Mouse (Mus musculus): Measurements from ENCODE around the gene Cpeb3. TPM values are rescaled to one million over a fixed set of nuclear protein-coding genes. Genes with fewer than 3 reads are reported as not detected.

Gene Cpeb3
- 11.2 and 14.7 TPM in 2 replicates for polyA plus RNA-seq (2012; rRNA removed)

DNA sequence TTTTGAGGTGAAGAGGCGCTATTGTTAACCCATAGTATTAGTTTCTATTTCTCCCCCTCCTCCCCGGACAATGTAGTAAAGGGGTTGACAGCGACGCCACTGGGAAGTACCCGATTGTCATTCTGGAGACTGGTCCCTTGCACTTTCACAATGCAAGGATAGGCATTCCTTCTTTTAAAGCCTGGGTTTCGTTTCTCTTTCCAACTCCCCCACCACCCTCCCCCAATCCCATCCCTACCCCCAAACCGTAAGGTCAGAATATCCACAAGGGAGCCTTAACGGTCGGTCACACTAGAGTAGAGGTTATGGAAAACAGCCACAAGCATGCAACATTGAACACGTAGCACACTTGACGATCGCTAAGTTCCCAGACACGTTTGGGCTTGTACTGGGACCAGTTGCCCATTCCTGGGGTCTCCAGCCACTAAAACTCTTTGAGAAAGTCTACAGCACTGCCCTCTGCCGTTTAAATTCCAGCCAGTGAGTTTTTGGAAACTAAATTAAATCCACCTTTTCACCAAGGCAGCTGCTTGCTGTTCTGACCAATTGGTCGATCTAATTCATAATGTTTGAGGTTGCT, at the start of gene Cpeb3:
TSS of gene Cpeb3 (minus strand) at position 426 of the 580 bp plus-strand sequence.

DNA sequence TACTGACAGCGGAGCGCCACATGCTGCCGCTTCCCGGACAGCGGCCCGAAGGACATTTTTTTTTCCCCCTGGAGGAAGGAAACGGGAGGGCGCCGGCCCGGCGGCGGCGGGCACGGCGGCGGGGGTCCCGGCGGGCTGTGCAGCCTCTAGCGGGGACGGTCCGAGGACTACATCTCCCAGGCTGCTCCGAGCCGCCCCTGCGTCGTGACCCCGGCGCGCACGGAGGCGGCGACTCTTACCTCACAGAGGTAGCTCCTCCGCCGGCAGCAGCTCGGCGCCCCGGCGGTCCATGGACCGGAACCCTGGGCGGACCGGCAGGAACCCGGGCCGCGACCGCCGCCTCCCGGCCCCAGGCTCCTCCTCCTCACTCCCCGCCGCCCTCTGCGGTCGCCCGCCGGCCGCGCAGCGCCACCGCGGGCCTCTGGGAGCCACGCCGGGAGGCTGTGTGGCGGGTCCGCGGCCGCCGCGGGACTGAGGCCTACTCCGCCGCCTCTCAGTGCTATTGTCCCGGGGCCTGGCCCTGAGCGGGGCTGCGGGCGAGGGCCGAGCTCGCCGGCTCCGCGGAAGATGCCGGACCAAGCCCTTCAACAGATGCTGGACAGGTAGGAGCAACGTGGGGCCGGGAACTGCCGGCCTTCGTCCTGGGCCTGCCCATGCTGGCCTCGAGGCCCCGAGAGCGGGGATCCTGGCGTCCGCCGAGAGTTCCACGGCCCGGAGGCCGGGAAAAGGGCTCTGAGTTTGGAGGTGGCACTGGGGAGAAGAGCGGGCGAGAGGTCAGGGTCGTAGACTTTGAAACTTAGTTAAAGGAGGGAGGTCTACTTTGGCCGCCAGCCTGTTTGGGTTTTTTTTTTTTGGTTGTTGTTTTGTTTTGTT, 862 bp downstream of the Cpeb3 start, which contains the start of gene March5:
TSS of gene March5 (plus strand) at position 241 of the 873 bp plus-strand sequence.

Other genes starting within 250 kb of the Cpeb3 start
- gene March5, start 1.1 kb downstream of the Cpeb3 start, polyA plus RNA-seq (2012; rRNA removed), result 87.8 and 92.4 TPM in 2 replicates
- 20.8 and 24.3 TPM in 2 replicates for gene Ide, start 129.3 kb upstream of the Cpeb3 start, polyA plus RNA-seq (2012; rRNA removed)
- gene Kif11, start 167.8 kb upstream of the Cpeb3 start, polyA plus RNA-seq (2012; rRNA removed), result 9.8 and 11.0 TPM in 2 replicates
- gene Hhex, start 226.2 kb upstream of the Cpeb3 start, polyA plus RNA-seq (2012; rRNA removed), result 1.6 and 1.7 TPM in 2 replicates

Measured in central nervous system, embryonic 18 days (tissue).